Mouse (Mus musculus) cerebellum, postnatal 25 days (tissue): ENCODE results near the gene Tmem182.

Experiments
- DNase-seq, 2 experiments: peaks; one replicate each; pipeline ENCODE4 v3.0.0; 2021; ENCODE audit warnings: mixed read lengths in 2 of 2

Tmem182 gene

DNA sequence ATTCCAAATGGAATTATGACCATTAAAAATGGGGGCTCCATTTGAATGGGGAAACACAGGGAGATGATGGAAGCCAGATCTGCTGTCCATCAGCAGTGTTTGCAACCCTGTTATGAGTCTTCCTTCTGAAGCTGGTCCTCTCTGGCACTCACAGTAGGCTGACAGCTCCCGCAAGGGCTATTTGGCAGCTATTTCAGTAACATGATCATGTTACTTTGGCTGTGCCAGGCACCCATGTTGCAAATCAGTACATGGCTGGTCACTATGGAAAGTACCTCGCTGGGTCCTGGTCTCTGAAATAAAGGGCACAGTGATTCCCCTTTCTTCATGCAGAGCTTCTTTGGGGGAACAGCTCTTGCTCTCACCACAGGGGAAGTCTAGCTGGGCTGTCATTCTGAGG lies 62.2 kb downstream of the Tmem182 start:
- no peak for DNase-seq

DNA sequence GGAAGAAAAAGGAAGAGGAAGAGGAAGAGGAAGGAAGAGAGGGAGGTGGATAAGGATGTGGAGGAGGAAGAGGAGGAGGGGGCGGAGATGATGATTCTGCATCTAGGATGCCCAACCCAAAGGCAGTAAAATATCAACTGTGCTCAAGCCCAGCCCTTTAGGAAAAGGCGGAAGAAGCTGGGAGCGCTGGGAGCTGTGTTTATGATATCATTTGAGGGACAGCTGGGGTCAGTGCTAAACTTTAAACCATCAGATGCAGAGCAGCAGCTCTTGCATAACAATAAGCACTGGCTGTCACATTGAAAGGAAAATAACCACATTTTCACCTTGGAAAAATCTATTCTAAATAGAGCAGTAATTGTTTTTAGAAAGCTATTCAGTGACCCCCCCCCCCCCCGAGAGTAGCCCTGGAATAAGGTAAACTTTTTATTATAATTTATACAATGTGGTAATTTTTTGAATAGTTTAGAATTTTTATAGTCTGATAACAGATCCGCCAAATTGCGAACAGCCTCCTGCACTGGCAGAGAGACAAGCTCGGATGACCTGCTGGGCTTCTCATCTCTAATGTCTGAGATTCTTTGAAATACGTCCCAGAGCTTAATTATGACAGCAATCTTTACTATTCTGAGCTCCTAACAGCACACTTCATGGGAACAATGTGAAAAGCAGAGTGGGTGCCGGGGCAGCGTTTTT lies 68.5 kb downstream of the Tmem182 start:
- peak in 1 of 2 experiments; percentile 16 for DNase-seq

DNA sequence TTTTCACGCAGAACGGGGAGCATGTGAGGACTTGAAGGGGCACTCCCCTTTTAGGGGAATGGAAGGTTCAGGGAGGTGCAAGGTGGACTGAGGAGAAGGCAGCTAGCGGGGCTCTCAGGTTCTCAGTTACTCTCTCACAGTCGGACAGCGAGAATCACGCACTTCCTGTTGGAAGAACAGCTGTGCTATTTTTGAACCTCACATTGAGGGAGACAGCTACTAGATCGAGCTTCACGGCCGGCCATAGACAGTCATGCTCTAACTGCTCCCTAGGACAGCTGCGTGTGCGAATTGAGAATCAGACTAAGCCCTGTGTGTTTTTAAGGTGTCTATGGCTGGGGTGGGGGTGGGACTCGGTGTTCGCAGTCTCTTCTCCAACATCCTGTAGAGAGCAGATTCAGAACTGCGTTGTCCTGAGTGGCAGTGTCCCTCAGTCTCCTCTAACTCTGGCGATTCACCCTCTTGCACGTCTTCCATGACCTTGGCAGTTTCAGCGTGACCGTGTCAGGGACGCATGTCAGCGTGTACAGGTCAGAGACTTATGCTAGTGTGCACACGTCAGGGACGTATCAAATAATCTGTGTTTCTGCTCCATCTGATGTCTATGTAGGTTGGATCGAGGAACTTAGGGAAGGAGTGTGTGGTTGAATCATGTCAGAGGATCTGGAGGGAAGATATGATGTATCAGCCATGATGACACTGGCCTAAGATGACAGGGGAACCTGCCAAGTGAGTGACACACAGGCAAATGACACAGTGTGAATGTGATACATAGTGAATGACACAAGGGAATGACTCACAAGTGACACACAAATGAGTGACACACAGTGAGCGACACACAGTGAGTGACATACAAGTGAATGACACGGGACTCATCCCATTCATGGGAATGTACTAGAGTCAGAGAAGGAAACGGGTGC lies 69.3 kb downstream of the Tmem182 start:
- DNase-seq: no peak

DNA sequence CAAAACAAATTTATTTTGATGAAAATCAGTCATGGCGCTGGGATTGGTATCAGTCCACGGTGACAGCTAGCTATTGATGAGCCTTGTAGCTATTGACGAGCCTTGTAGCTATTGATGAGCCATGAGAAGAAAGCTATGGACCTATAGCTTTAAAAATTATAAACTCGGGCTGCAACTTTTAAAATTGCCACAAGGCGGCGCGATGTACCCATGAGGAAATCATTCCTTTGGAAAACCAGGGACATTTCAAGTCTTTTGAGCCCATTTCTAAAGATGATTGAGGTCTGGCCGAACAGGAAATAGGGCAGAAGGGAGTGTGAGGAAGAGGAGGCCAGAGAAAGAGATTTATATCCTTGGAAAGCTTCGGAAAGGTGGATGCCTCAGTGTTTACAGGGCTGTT lies 73.7 kb downstream of the Tmem182 start:
- DNase-seq: peak; percentile 25 to 62

DNA sequence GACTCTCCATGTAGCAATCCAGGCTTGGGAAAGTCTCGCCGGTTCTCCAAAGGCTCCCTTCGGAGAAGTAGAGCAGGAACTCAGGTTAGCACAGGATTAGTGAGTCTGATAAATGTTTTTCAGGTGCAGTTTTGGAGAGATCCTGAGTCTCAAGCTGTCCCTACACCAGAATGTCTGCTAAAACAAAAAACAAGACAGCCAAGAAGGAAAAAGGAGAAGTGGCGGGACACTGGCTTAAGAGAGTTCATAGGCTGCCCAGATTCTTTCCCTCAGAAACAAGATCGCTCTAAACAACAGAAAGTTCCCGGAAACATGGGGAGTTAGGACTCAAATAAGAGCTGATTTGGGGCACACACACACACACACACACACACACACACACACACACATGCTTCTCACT lies 74.1 kb downstream of the Tmem182 start:
- DNase-seq: no peak

DNA sequence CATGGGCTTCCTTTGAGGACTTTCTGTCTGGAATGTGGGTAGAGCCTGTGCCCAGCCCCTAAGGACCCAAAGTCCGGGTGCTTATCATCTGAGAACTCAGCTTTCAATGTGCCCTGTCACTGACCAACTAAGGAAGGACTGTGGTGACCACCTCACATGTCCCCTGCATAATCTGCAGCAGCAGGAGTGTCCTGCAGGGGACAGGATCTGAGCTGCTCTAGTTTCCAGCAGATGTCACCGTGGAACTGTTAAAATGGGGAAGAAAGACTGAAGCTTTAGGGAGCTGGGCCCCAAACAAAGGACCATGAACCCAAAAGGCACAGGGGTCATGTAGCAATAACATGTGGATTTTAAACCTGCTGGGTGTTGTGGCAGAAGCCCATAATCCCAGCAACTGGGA lies 75.1 kb downstream of the Tmem182 start:
- no peak for DNase-seq

DNA sequence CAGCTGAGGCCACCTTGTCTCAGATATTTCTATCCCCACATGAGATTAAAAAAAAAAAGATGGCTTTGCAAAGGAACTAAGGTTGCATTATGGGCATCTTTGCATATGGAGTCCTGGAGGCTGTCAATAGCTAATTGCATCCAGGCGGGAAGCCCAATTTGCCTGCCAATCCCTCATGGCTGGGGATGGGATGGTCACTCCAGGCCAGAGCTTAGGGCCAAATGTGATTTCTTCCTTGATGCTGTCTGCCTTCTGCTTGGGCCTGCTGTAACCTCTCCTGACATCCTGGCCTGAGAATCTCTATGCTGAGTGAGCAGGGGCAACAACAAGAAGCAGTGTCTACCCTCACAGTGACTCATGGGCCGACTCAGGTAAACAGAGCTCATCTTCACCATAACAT lies 78.5 kb downstream of the Tmem182 start:
- no peak for DNase-seq

DNA sequence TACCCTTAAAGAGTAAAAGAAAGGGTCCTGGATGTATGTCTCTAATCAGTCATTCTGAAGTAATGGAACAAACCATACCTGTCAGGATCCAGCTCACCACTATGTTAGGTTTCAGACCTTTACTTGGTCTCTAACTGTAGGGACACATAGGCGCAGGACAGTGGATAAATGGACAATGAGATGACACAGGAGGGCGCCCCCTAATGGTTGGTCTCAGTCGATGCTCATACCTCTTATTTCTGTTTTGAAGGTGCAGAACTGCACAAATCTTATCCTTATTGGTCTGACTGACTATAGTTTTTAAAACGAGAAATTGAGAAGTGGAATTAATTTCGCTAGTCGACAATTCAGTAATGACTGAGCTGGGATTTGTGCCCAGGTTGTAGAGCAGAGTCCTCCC lies 79.5 kb downstream of the Tmem182 start:
- no peak for DNase-seq

DNA sequence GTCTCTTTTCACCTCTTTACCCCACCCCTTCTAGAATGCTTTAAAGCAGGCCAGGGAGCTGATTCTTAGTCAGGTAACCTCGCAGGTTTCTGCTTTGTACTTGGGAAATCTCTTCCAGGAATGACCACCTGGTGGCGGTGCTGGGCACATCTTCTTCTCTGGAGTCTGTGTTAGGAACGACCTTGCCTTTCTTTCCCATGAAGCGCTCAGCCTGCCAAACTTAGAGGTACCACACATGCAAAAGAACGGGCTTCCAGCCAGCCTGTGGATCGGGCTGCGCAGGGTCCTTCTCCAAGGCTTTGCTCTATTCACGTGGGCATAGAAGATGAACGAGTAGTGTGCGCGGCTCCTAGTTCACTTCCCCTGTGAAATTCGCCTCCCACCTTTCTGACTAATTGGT lies 82.3 kb downstream of the Tmem182 start:
- DNase-seq: peak; percentile 37 to 68

DNA sequence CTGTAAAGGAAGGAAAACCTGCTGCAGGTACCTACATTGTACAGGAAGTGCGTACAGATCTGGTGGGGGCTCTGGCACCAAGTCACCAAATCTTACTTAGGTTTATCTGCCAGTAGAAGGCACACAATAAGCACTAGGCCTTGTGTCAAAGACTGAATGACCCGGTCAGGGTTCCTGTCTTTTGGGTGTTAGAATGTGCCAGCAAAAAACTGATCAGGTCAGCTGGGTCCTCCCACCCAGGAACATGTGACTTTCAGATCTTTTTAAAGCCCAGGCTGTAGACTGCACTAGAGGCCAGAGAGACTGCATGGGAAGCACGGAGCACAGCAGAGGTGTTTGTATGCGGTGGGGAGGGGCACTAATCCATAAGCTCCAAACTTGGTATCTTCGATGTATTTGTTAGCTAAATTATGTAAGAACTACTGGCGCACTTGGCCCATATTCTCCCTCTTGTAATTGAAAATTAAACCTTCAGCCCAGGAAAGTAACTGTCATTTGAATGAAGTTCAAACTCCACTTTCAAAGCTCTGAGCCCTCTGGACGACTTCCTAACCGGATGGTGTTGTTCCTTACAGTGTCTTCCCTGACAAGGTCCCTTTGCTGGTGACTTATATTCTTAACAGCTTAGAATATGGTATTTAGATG lies 83.1 kb downstream of the Tmem182 start:
- no peak for DNase-seq

DNA sequence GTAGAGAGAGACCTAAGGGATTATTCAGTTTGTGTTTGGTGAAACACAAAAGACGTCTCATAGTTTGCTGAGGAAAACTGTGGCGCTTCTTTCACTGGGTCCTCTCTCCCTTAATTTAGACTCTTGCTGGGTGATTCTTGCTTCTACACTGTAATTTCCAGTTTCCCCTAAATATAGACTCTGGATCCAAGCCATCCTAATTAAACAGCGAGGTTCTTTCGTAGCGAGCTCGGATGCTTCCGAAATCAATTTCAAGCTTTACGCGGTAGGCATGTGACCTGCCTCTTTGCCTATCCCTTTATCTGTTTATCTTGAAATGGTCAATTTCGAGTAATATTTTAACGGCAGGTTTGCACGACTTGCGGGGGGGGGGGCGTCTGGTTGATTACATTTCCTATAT lies 84.2 kb downstream of the Tmem182 start:
- no peak for DNase-seq

DNA sequence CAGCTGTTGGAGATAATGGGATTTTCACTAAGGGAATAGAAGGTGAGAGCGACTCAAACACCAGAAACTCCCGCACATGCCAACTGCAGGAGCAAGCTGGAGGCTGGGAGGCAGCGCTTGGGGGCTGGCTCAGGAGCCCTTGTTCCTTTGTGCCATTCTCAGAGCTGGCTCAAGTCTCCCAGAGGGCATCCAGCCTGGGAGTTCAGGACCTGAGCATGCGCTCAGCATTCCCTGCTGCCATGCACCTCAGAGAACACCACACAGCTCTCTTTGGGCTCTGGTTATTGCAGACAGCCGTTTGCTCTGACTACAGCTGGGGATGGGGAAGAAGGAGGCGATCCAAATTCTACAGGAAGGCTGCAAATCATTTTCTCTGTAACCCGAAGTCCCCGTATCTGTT lies 84.8 kb downstream of the Tmem182 start:
- DNase-seq: no peak

DNA sequence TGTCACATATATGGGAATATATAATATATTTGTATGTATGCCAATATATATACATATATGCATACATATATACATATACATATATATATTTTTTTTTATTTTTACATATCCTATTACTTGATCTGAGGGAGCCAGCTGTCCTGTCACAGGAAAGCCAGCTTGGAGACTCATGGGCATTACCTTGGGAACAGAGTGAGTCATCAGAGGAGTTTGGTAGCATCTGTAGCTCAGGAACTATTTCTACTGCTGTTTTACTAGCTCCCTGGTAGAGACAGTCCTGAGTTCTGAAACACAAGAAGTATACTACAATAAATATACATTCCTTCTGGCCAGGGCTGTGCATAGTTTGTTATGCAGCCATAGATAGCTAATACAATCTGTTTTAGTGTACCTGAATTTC lies 98.3 kb downstream of the Tmem182 start:
- DNase-seq: no peak
